Mouse (Mus musculus): ENCODE results near the gene 4930579F01Rik. TPM values are rescaled to one million over a fixed set of nuclear protein-coding genes. Genes with fewer than 3 reads are reported as not detected.

Gene 4930579F01Rik
- polyA plus RNA-seq, 1 experiment, result not detected

DNA sequence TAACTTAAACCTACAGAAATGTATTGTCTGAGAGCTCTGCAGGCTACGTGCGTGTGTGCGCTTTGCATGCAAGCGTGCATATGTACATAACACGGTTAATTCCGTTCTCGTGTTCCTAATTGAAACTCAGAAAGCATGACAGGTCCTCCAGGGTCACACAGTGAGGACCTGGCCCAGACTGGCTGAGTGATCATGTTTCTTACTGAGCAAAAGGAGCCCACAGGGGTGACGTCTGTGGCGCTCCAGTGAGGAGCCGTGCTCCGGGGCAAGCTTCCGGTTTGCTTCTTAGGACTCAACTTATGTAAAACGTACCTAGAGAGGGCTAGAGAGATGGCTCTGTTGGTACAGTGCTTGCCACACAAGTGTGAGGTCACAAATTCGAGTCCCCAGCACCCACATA, 3.5 kb upstream of the 4930579F01Rik start:
- no peak for DNase-seq
- 82% methylated on average over 14 of the region's 14 CpGs for WGBS
- H3K27me3 ChIP-seq (ENCODE audit: control insufficient read depth, insufficient read depth, low read length), result no peaks in the 10 kb centered on the region
- H3K4me1 ChIP-seq (ENCODE audit: control insufficient read depth, insufficient read depth, low read length), result no peaks in the 10 kb centered on the region
- no peak for TF ChIP-seq POLR2A (IDR thresholded peaks at IDR 0.05; ENCODE audit: borderline replicate concordance, insufficient read depth, low read length)
- no peak for TF ChIP-seq CTCF (IDR thresholded peaks at IDR 0.05; ENCODE audit: borderline replicate concordance, insufficient read depth, low read depth, low read length)
- no peak overlapping the region for H3K27ac ChIP-seq (ENCODE audit: insufficient read depth, low read length)
- no peak overlapping the region for H3K4me3 ChIP-seq (replicated peaks; ENCODE audit: insufficient read depth, low read depth, low read length)

DNA sequence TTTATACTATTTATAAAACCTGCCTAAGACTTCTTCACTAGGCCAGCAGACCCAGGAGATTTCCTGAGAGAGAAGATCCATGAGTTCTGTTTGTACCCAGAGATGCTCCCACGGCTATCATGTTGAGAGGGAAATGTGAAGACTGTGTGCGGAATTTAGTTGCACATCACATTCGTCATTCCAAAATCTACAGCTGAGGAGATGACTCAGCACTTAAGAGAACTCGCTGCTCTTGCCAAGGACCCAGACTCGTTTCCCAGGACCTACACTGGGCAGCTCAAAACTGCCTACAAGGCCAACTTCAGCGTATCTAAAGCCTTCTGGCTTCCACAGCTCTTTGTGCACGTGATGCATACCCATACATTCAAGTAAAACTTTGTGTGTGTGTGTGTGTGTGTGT, 1.4 kb downstream of the 4930579F01Rik start:
- no peaks in the 10 kb centered on the region for H3K4me1 ChIP-seq (ENCODE audit: control insufficient read depth, insufficient read depth, low read length)
- no peaks in the 10 kb centered on the region for H3K27me3 ChIP-seq (ENCODE audit: control insufficient read depth, insufficient read depth, low read length)
- no peak overlapping the region for H3K4me3 ChIP-seq (replicated peaks; ENCODE audit: insufficient read depth, low read depth, low read length)
- 66% methylated on average over 7 of the region's 7 CpGs for WGBS
- TF ChIP-seq CTCF (IDR thresholded peaks at IDR 0.05; ENCODE audit: borderline replicate concordance, insufficient read depth, low read depth, low read length) (no peak), POLR2A (IDR thresholded peaks at IDR 0.05; ENCODE audit: borderline replicate concordance, insufficient read depth, low read length) (no peak)
- no peak for DNase-seq
- no peak overlapping the region for H3K27ac ChIP-seq (ENCODE audit: insufficient read depth, low read length)

DNA sequence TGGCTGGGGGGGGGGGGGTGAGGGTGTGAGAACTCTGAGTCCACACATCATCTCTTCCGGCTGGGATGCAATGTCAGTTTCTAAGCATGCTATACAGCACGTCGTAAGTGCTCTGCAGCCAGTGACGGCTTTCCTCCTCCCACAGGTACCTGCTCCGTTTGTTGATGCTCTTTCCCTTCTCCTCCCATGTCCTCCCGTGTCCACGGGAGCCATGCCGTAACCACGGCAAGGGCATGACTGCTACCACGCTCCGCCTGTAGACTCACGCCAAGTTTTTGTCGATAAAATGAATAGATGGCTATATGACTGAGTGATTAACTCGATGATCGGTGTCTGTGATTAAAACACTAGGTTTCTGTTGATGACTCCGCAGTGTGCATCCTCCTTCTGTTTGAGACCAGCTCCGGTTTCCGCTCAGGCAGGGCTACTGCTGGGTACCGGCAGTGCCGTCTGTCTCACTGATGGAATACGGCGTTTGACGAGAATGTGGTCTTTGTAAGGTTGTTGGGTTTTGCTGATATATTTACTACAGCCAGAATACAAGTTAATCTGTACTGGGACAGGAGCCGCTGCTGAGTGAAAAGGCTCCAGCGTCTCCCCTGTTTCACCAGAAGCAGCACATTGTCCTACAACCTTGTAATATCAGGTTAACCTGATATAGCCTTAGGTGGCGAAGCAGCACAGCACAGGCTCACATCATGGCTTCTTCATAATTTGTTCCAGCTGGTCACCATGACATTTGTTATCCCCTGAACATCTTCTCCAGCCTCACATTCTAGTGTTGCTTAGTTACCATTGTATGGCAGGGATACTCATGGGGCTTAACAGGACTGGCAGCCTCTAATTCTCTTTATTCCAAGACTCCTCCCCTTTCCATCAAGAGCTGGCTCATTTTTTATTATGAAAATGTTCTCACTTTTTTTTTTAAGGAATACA, 7.4 kb downstream of the 4930579F01Rik start:
- no peak for TF ChIP-seq POLR2A (IDR thresholded peaks at IDR 0.05; ENCODE audit: borderline replicate concordance, insufficient read depth, low read length)
- no peak for TF ChIP-seq CTCF (IDR thresholded peaks at IDR 0.05; ENCODE audit: borderline replicate concordance, insufficient read depth, low read depth, low read length)

DNA sequence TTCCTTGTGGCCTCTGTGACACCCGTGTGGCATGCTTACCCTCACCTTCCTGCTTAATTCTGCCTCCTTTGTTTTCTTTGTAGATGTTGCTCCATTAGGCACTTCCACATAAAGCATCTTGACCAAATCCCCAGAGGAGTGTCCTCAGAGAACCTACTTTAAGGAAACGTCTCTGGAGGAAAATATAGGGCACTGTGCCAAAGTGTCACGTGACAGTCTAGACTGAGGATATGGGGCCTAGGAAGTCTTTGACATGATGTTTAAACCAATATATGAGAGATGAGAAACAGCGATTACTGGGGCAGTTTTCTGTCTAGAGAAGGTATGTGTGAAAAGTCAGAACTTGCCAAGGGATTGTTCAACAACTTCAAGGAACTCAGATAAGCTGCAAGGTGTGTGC, 8.3 kb downstream of the 4930579F01Rik start:
- 44% methylated on average over 4 of the region's 4 CpGs for WGBS
- TF ChIP-seq POLR2A (IDR thresholded peaks at IDR 0.05; ENCODE audit: borderline replicate concordance, insufficient read depth, low read length), result no peak
- TF ChIP-seq CTCF (IDR thresholded peaks at IDR 0.05; ENCODE audit: borderline replicate concordance, insufficient read depth, low read depth, low read length), result no peak
- no peak overlapping the region for H3K4me3 ChIP-seq (replicated peaks; ENCODE audit: insufficient read depth, low read depth, low read length)
- no peak for DNase-seq
- peaks cover 2% of the 10 kb centered on the region; the same call in 1 of the 2 replicates for H3K4me1 ChIP-seq (ENCODE audit: control insufficient read depth, insufficient read depth, low read length)
- H3K27ac ChIP-seq (ENCODE audit: insufficient read depth, low read length), result no peak overlapping the region
- H3K27me3 ChIP-seq (ENCODE audit: control insufficient read depth, insufficient read depth, low read length), result no peaks in the 10 kb centered on the region

More for the DNA sequence above, 7.4 kb downstream of the 4930579F01Rik start:
- H3K27me3 ChIP-seq (ENCODE audit: control insufficient read depth, insufficient read depth, low read length), result no peaks in the 10 kb centered on the region
- H3K4me3 ChIP-seq (replicated peaks; ENCODE audit: insufficient read depth, low read depth, low read length), result peak overlapping the region; percentile 69
- peaks cover 2% of the 10 kb centered on the region; the same call in 1 of the 2 replicates for H3K4me1 ChIP-seq (ENCODE audit: control insufficient read depth, insufficient read depth, low read length)
- 40% methylated on average over 26 of the region's 26 CpGs for WGBS
- no peak overlapping the region for H3K27ac ChIP-seq (ENCODE audit: insufficient read depth, low read length)
- no peak for DNase-seq

DNA sequence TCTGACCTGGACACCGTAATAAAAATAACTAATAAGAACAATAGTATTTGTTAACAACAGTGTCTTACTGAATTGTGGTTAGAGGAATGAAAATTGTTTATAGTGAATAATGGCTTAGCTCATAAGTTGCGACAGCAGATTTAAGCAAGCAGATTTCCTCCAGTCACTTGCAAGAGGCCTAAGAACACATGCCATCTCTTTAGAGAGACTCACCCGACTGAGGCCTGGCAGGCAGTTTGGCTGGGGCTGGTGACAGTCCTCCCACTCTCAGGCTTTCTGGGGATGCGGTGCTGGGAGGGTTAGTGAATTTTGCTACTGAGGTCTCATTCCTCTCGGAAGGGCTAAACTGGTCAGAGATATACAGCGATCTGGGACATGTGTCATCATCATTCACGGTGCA, 10.3 kb downstream of the 4930579F01Rik start:
- WGBS, result 84% methylated on average over 7 of the region's 7 CpGs
- H3K27me3 ChIP-seq (ENCODE audit: control insufficient read depth, insufficient read depth, low read length), result no peaks in the 10 kb centered on the region
- H3K27ac ChIP-seq (ENCODE audit: insufficient read depth, low read length), result no peak overlapping the region
- no peak for DNase-seq
- H3K4me1 ChIP-seq (ENCODE audit: control insufficient read depth, insufficient read depth, low read length), result peaks cover 2% of the 10 kb centered on the region; the same call in 1 of the 2 replicates
- H3K4me3 ChIP-seq (replicated peaks; ENCODE audit: insufficient read depth, low read depth, low read length), result no peak overlapping the region
- TF ChIP-seq CTCF (IDR thresholded peaks at IDR 0.05; ENCODE audit: borderline replicate concordance, insufficient read depth, low read depth, low read length), result no peak
- TF ChIP-seq POLR2A (IDR thresholded peaks at IDR 0.05; ENCODE audit: borderline replicate concordance, insufficient read depth, low read length), result no peak

DNA sequence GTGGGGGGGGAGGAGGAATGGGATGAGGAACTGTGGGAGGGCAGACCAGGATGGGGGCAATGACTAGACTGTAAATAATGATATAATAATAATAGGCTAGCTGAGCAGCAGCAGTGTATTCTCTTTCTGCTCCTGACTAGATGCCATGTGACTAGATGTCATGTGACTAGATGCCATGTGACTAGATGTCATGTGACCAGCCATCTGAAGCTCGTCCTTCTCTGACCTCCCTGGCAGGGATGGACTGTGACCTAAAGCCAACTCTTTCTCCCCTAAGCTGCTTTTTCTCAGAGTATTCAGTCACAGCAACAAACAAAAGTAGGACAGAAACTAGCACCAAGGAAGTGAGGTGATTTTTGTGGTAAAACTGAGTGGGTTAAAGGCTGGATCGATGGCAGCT, 11.6 kb downstream of the 4930579F01Rik start:
- no peak for DNase-seq
- H3K4me3 ChIP-seq (replicated peaks; ENCODE audit: insufficient read depth, low read depth, low read length), result no peak overlapping the region
- TF ChIP-seq POLR2A (IDR thresholded peaks at IDR 0.05; ENCODE audit: borderline replicate concordance, insufficient read depth, low read length) (no peak), CTCF (IDR thresholded peaks at IDR 0.05; ENCODE audit: borderline replicate concordance, insufficient read depth, low read depth, low read length) (no peak)
- no peaks in the 10 kb centered on the region for H3K27me3 ChIP-seq (ENCODE audit: control insufficient read depth, insufficient read depth, low read length)
- H3K4me1 ChIP-seq (ENCODE audit: control insufficient read depth, insufficient read depth, low read length), result peaks cover 2% of the 10 kb centered on the region; the same call in 1 of the 2 replicates
- WGBS, result 78% methylated on average over 2 of the region's 2 CpGs
- H3K27ac ChIP-seq (ENCODE audit: insufficient read depth, low read length), result no peak overlapping the region

DNA sequence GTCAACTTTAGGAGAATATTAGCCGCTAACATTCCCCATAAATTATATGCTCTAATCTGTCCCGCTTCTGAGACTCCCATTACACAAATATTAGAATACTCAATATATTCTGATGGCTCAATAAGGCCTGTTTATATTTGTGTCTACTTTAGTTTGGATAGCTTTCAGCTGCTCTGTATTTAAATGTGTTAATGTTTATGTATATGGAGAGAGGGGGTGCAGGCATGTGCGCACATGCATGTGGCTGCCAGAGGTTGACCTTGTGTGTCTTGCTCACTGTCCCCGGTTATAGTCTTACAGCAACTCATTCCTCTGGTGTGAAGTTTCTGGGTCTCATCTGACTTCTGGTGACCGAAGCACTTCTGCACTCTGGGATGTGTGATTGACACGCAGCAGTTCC, 18.1 kb downstream of the 4930579F01Rik start:
- H3K4me1 ChIP-seq (ENCODE audit: control insufficient read depth, insufficient read depth, low read length), result no peaks in the 10 kb centered on the region
- no peak for TF ChIP-seq CTCF (IDR thresholded peaks at IDR 0.05; ENCODE audit: borderline replicate concordance, insufficient read depth, low read depth, low read length)
- TF ChIP-seq POLR2A (IDR thresholded peaks at IDR 0.05; ENCODE audit: borderline replicate concordance, insufficient read depth, low read length), result no peak
- H3K27ac ChIP-seq (ENCODE audit: insufficient read depth, low read length), result no peak overlapping the region
- no peak overlapping the region for H3K4me3 ChIP-seq (replicated peaks; ENCODE audit: insufficient read depth, low read depth, low read length)
- no peaks in the 10 kb centered on the region for H3K27me3 ChIP-seq (ENCODE audit: control insufficient read depth, insufficient read depth, low read length)
- 93% methylated on average over 6 of the region's 6 CpGs for WGBS
- no peak for DNase-seq

DNA sequence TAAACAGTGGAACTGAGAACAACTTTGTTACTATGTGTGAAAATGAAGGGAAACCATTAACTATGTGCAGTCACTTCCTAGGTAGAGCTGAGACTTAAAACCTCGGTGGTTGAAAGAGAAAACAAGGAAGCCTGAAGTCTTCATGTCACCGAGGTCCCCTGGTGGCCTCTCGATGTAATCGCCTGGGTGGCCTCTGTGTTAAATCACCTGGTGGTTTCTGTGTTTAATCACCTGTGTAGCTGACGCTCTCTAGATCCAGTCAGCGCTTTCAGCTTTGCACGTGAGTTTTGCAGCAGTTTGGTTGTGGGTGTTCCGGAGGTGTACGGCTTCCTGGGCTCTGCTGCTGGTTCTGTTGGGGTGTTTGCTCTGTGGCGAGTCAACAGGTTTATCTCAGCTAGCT, 20.3 kb downstream of the 4930579F01Rik start:
- no peak for TF ChIP-seq POLR2A (IDR thresholded peaks at IDR 0.05; ENCODE audit: borderline replicate concordance, insufficient read depth, low read length)
- no peak for TF ChIP-seq CTCF (IDR thresholded peaks at IDR 0.05; ENCODE audit: borderline replicate concordance, insufficient read depth, low read depth, low read length)
- WGBS, result 82% methylated on average over 10 of the region's 10 CpGs
- Histone ChIP-seq H3K4me3 (replicated peaks; ENCODE audit: insufficient read depth, low read depth, low read length) (no peak overlapping the region), H3K27me3 (ENCODE audit: control insufficient read depth, insufficient read depth, low read length) (no peaks in the 10 kb centered on the region), H3K4me1 (ENCODE audit: control insufficient read depth, insufficient read depth, low read length) (no peaks in the 10 kb centered on the region), H3K27ac (ENCODE audit: insufficient read depth, low read length) (no peak overlapping the region)
- no peak for DNase-seq

Data from cerebellum, adult 2 months (tissue).